Mouse (Mus musculus) layer of hippocampus, adult 11-12 months (tissue): ENCODE measurements at regions not wholly inside any gene's neighbourhood (a gene's known extent, or its start where the extent isn't known, plus 50 kb on each side); places are given as distances from the start of the nearest gene placed in this dataset.

Experiments
- DNase-seq: peaks from one replicate; pipeline ENCODE4 v3.0.0; 2022; ENCODE audit warnings: low spot score

GRCm38 (mm10) chr12:95937705-95938104 is 245.7 kb downstream of the Flrt2 start:
- DNase-seq = no peak

- DNase-seq = no peak
Observed at GRCm38 (mm10) chr12:95940465-95941012, 248.5 kb downstream of the Flrt2 start.

GRCm38 (mm10) chr12:95959786-95960504 is 267.9 kb downstream of the Flrt2 start:
- no peak for DNase-seq

GRCm38 (mm10) chr12:95960505-95960871 is 268.5 kb downstream of the Flrt2 start:
- DNase-seq = peak; percentile 6

GRCm38 (mm10) chr12:95962817-95963216 is 270.8 kb downstream of the Flrt2 start:
- DNase-seq = no peak

- DNase-seq = no peak
Observed at GRCm38 (mm10) chr12:95988669-95989288, 296.8 kb downstream of the Flrt2 start.

GRCm38 (mm10) chr12:95994963-95995362 is 302.9 kb downstream of the Flrt2 start:
- no peak for DNase-seq

GRCm38 (mm10) chr12:96030180-96030579 is 338.2 kb downstream of the Flrt2 start:
- no peak for DNase-seq

- no peak for DNase-seq
Observed at GRCm38 (mm10) chr12:96075365-96075764, 383.3 kb downstream of the Flrt2 start.

GRCm38 (mm10) chr12:96090995-96091394 is 399.0 kb downstream of the Flrt2 start:
- DNase-seq = no peak

GRCm38 (mm10) chr12:96106254-96106653 is 414.2 kb downstream of the Flrt2 start:
- no peak for DNase-seq

GRCm38 (mm10) chr12:96114727-96115379 is 422.8 kb downstream of the Flrt2 start:
- peak; percentile 3 for DNase-seq

- DNase-seq = no peak
Observed at GRCm38 (mm10) chr12:96117553-96117952, 425.5 kb downstream of the Flrt2 start.

GRCm38 (mm10) chr12:96124156-96124931 is 432.3 kb downstream of the Flrt2 start:
- no peak for DNase-seq

- DNase-seq = no peak
Observed at GRCm38 (mm10) chr12:96129870-96130454, 437.9 kb downstream of the Flrt2 start.

- DNase-seq = no peak
Observed at GRCm38 (mm10) chr12:96130796-96131512, 438.9 kb downstream of the Flrt2 start.

- no peak for DNase-seq
Observed at GRCm38 (mm10) chr12:96134136-96134535, 442.1 kb downstream of the Flrt2 start.

- DNase-seq = no peak
Observed at GRCm38 (mm10) chr12:96141748-96142147, 449.7 kb downstream of the Flrt2 start.

- DNase-seq = no peak
Observed at GRCm38 (mm10) chr12:96154095-96154494, 462.1 kb downstream of the Flrt2 start.

GRCm38 (mm10) chr12:96167551-96167950 is 475.5 kb downstream of the Flrt2 start:
- DNase-seq = no peak

- no peak for DNase-seq
Observed at GRCm38 (mm10) chr12:96198928-96199327, 506.9 kb downstream of the Flrt2 start.
